Mouse (Mus musculus) adrenal gland, postnatal 14 days (tissue): ENCODE data around the gene Tppp2. TPM values are rescaled to one million over a fixed set of nuclear protein-coding genes. Genes with fewer than 3 reads are reported as not detected.

Source experiments
- DNase-seq: peaks from one replicate; pipeline ENCODE4 v3.0.0; 2021; ENCODE audit warnings: mixed read lengths
- long read RNA-seq, 2 experiments: library from polyadenylated mRNA; stranded (forward); transcript quantifications; one replicate each; pipeline ENCODE4 v2.0.0; 2021
- total RNA-seq: library from RNA; stranded (reverse); gene quantifications from 2 replicates; pipeline ENCODE4 v1.2.3, GENCODE M21; 2021

Gene Tppp2
- not detected in 2 replicates for total RNA-seq
- long read RNA-seq, experiment 1 = 0 reads
- long read RNA-seq, experiment 2 = 0 reads

GRCm38 (mm10) chr14:51918125-51918524, at the start of gene Tppp2:
Gene Tppp2 (plus strand): TSS chr14:51918425.
- no peak for DNase-seq

GRCm38 (mm10) chr14:51870756-51871155, 47.5 kb upstream of the Tppp2 start:
- peak; percentile 61 for DNase-seq

DNA sequence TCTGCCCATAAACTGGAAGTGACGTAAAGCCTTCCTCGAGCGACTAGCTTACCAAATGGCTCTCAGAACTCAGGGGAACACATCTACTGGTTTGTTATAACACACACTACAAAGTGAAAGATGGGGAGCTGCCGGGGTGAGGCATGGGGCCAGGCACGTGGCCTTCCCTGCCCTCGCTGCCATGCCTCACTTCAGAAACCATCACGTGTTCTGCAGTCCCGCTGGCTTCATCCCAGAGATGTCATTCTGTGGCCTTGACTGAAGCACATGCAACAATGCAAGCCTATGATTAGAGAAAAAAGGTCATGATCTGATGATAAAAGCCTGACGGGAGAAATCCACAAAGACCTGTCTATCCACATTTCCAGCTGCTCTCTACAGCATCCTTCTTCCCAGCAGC, 46.5 kb upstream of the Tppp2 start:
- DNase-seq = peak; percentile 83

GRCm38 (mm10) chr14:51877517-51877916, 40.7 kb upstream of the Tppp2 start:
- no peak for DNase-seq

DNA sequence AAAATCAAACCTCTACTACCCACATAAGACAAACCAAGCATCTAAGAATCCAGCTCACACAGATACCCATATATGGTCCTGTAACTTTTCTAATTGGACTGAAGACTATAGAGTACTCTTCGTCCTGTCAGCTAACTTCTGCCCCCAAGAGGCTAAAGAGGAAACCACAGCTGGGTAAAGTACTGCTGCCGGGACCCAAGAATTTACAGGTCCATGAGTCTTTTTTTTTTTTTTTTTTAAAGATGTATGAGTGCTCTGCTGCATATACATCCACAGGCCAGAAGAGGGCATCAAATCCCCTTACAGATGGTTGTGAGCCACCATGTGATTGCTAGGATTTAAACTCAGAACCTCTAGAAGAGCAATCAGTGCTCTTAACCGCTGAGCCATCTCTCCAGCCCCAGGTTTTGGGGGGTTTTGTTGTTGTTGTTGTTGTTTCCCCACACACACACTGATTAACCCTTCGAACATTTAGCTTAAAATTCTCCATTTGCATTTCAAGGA, 34.6 kb upstream of the Tppp2 start:
- DNase-seq = peak; percentile 86

- DNase-seq = no peak
Measured at GRCm38 (mm10) chr14:51884031-51884544, 34.1 kb upstream of the Tppp2 start.

GRCm38 (mm10) chr14:51884598-51885331, 33.5 kb upstream of the Tppp2 start, which contains the start of gene Mettl17:
Gene Mettl17 (plus strand): TSS chr14:51884842.
- DNase-seq = peak; percentile 97

DNA sequence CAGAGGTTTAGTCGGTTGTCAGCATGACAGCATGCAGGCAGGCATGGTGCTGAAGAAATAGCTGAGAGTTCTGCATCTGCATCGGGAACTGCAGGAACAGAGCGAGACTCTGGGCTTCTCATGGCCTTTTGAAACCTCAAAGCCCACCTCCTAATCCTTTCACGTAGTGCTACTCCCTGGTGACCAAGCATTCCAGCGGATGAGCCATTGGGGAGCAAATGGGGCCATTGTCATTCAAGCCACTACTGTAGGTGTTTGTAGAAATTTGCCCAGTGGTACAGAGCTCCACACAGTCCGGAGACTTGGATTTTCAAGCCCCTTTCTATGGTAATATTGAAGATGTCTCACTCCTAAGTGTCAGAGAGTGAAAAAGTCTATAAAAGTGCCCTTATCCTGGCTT, 32.2 kb upstream of the Tppp2 start:
- no peak for DNase-seq

DNA sequence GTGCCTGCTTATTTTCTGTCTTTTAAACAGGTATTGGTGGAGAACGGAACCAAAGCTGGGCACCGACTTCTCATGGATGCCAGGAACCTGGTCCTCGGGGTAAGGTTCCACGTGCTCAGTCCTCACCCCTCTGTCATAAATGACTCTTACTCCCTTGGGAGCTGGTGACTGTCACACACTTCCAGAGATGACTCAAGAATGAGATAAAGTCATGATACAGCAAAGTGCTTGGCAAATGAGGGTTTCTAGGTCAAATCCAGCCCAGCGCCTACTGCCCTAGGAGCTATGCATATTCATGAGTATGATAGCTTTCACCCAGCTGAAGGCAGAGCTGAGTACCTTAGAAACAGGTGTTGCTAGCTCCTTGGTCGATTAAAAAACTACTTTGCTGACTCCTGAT, 28.4 kb upstream of the Tppp2 start:
- no peak for DNase-seq

- no peak for DNase-seq
Measured at GRCm38 (mm10) chr14:51892191-51892939, 25.9 kb upstream of the Tppp2 start, which contains the start of gene Slc39a2. Gene Slc39a2 (plus strand): TSS chr14:51892889.

DNA sequence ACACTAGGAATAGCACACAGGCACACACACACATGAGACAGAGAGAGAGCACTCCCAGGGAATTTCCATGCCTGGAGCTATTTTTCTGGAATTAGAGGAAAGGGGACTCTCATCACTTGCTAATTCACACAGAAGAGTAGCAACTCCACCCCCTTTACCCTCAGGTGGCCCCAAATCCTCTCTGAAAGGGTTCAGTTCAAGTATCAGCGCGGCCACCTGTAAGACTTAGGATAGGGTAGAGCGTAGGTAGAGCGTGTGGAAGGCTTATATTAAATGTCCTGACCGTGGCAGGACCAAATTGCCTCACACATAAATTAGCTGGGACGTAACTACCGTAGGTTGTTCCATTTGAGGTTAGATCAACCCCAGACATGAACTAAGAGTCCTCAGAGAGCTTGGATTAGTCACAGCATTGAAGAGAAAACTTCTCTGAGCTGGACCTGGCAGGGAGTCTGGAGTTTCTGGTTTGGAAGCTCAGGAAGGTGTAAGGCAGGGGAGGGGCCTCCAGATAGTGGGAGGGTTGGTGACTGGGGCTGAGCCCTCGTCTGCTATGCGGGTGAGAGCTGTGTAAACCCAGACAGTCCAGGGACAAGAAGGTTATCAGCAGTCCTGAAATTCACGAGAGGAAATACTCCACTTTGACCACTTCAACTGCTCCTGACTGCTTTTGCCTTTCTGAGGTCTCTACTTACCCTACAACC, 25.0 kb upstream of the Tppp2 start:
- no peak for DNase-seq

DNA sequence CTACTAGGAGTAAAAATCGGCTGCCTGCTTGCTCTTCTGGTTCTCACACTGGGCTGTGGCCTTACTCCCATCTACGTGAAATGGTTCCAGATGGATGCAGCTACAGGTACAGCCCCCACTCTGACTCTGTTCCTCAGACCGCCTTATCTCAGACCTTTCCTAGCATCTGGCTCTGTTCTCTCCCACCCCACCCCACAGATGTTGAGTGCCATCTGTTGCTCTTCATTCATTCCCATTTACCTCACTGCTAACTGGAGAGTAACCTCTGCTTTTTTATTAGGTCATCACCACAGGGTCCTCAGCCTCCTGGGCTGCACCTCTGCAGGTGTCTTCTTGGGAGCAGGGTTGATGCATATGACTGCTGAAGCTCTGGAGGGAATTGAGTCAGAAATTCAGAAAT, 24.4 kb upstream of the Tppp2 start:
- no peak for DNase-seq

- DNase-seq = no peak
Measured at GRCm38 (mm10) chr14:51895071-51895470, 23.2 kb upstream of the Tppp2 start.

DNA sequence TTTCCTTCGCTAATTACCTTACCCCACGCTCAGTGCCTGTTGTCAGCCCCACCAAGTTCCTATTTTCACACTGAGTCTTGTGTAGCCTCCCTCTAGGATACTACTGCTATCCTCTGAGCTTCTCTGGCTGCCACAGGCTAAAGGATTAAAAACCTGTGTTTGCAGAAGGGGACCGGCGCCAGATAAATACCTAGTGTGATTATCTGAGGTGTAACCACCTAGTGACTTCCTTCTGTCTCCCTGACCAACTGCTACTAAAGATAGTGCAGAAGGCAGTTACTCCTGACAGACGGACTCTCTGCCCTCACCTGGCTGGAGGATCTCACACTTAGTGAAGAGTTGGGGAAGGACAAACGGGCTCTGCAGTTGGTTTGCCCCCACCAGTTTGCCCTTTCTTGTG, 22.2 kb upstream of the Tppp2 start:
- DNase-seq = no peak

DNA sequence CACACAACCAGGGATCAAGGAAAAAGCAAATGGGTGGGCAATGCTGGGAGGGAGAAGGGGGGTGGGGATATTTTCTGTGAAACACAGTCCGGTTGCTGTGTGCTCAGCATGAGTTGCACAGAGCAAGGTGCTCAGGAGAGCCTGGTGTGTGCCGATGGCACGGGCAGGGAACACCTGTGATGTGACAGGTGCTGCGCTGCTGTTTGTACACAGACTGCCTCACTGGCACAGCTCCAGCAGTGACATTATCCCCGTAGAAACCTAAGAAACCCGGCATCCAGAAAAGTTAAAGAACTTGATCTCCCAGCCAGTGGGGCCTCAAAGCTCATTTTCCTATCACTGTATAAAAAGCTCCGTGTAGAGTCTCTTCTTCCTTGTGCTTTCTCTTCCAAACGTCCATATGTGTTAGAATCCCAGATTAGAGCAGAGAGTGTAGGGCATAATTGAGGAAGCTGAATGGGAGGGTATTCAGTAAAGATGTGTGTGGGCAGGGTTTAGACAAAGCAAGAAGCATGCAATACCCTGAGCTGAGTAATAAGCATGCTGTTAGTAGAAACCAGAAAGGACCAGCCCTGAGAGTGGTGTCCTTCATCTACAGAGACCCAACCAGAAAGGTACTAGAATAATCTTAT, 21.6 kb upstream of the Tppp2 start:
- DNase-seq = no peak

DNA sequence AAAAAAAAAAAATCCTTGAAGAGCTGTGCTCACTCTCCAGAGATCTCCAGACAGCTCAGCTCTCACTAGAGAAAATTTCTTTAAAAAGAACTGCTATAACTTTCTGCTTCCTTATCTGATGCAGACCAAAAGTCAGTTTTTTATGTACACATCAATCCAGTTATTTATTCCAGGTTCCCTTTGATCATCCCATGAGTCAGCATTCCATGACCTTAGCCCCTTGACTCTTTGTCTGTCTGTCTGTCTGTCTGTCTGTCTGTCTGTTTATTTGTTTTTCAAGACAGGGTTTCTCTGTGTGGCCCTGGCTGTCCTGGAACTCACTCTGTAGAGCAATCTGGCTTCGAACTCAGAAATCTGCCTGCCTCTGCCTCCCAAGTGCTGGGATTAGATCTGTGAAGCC, 18.9 kb upstream of the Tppp2 start:
- no peak for DNase-seq

GRCm38 (mm10) chr14:51902806-51903710, 15.2 kb upstream of the Tppp2 start:
- DNase-seq = peak; percentile 89

DNA sequence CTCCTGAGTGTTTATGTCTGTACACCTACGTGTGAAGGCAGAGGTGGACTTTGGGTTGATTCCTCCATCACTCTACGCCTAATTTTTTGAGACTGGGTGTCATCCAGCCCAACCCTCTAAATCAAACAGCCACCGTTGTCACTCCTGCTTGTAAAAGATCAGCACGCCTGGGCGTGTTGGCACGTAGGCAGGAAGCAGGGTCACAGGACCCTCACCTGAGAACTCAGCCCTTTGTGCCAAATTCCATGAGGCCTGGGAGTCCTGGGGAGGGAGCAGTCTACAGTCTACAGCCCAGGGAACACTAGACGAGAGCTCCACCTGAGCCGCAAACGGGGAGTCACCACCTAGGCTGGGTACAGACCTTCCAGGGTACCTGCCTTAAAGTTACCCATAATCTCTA, 14.4 kb upstream of the Tppp2 start:
- no peak for DNase-seq

DNA sequence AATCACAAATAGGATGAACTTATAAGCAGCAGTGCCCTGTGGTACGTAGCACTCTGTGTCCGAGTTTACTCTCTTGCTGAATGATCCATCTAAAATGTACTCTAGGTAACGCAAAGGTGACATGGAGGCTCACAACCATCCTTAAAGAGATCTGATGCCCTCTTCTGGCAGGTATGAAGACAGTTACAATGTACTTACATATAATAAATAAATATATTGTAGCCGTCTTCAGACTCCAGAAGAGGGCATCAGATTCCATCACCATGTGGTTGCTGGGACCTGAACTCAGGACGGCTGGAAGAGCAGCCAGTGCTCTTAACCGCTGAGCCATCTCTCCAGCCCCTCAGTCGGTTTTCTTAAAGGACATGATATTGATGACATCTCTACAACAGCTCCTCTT, 13.5 kb upstream of the Tppp2 start:
- no peak for DNase-seq

DNA sequence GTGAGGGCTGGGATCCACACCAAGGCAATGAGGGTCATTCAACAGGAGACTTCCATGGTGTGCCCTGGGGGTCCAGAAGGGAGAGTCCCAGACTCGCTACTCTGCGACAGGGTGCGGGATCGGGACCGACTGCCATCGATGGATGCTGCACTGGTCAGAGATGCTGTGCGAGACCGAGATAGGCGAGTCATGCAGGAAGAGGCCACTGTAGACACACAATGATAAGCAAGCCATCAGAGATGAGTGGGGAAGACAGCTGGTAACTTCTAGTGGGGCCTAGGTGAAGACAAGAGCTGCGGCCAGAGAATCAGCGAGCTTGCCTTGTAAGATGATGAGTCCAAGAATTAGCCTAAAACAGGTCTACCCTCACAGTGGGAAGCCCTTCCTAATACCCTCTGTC, 12.1 kb upstream of the Tppp2 start:
- no peak for DNase-seq

DNA sequence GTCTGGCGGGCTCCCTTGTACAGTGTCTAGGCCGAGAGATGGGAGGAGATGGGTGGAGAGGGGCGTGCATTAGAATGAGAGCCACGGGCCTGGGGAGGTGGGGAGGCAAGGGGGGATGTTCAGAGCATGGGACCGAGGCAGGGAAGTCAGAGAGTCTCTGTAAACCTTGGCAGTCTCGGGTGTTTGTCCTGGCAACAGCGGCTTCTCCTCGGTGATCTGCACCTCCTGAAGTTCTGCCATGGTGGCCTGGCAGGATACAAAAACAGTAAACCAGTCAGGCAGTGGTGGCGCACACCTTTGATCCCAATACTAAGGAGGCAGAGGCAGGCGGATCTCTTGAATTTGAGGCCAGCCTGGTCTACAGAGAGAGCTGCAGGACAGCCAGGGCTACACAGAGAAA, 6.9 kb upstream of the Tppp2 start:
- DNase-seq = no peak
